Mouse (Mus musculus) brain, embryonic 14.5 days (tissue): ENCODE measurements around the gene S100a8.

ENCODE experiments used
- CTCF ChIP-seq: fragments of 200-500 bp; IDR thresholded peaks from 2 replicates; pipeline ENCODE4 v1.5.1; 2012; ENCODE audit warnings: inconsistent platforms, mild to moderate bottlenecking, moderate library complexity, borderline replicate concordance; ENCODE audit not compliant: insufficient read depth, insufficient read length; ENCODE audit errors: extremely low read depth
- POLR2A ChIP-seq: fragments of 200-500 bp; IDR thresholded peaks from 2 replicates; pipeline ENCODE4 v1.6.1; 2012; ENCODE audit warnings: mild to moderate bottlenecking, inconsistent platforms, borderline replicate concordance; ENCODE audit not compliant: poor library complexity, insufficient read depth, insufficient read length, severe bottlenecking; ENCODE audit errors: extremely low read depth

- TF ChIP-seq CTCF: no peak
- no peak for TF ChIP-seq POLR2A
These were observed 19.8 kb upstream of the S100a8 start for GRCm38 (mm10) chr3:90648981-90649380.
